Mouse (Mus musculus) heart, postnatal 25 days (tissue): Measurements from ENCODE around the gene Tnfaip8l3. TPM values are rescaled to one million over a fixed set of nuclear protein-coding genes. Genes with fewer than 3 reads are reported as not detected.
A peak's percentile ranks its signal among the peaks of the same experiment; 100 is the strongest.

Experiments
- DNase-seq: peaks from one replicate; pipeline ENCODE4 v3.0.0; 2022; ENCODE audit warnings: low spot score
- intact Hi-C: fragments of 180-260 bp; cut with DNase I; formaldehyde crosslinking; loops from one replicate; pipeline ENCODE4 v1.15.1; 2025
- total RNA-seq, 2 experiments: library from RNA; stranded (reverse); gene quantifications; 2 replicates each; pipeline ENCODE4 v1.2.3; 2021

Gene Tnfaip8l3
- total RNA-seq, result under 1 TPM; 0.18 to 0.28 TPM

DNA sequence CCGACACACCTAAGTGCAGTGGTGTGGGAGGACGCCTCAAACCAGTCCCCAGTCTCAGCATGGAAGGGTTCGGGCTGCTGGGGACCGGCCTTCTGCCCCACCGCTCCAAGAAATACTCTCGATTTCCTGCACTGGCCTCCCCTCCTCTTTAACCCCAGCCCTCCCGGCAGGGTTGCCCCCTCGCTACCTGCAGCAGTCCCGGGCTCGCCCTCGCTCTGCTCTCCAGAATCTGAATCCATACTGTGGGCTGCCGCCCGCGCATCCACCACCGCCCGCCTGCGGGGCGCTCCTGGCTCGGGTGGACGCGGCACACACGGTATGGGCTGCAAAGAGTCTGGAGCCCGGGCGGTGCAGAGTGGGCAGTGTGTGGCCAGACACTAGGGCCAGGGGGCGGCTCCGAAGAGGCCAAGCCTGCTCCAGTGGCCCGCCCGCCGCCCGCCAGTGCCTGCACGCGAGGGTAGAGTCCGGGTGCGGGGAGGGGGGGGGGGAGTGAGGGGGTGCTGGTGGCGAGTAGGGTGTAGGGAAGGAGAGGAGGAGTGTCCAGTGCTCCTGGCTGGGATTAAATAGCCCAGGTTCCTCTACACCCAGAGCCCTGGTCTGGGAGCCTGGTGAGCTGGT is at the start of gene Tnfaip8l3:
Tnfaip8l3 (minus strand) TSS at position 357 of the 618 bp plus-strand sequence.
- DNase-seq, result no peak
- intact Hi-C loops, result no loop called here

DNA sequence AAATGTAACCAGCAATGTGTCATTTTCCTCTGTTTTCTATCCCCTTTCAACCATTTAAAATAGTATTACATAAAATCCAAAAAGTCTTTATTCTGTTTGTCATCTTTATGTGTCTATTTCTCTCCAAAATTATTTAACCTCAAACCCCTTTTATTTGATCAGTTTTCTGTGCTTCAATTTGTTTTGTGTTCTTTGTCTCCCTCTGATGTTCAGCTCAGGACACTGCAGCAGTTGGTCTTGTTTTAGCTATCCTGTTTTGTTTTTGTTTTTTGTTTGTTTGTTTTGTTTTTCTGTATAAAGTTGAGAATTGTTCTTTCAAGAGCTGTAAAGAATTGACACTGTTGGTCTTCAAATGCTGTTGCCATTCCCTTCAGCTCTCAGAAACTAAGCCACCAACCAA is 44.5 kb upstream of the Tnfaip8l3 start:
- intact Hi-C loops, result loop anchor here (1.0 to 10.0 kb wide), 2 partner anchors 121 to 288 kb away; no protein-coding TSS in a partner anchor
- no peak for DNase-seq

DNA sequence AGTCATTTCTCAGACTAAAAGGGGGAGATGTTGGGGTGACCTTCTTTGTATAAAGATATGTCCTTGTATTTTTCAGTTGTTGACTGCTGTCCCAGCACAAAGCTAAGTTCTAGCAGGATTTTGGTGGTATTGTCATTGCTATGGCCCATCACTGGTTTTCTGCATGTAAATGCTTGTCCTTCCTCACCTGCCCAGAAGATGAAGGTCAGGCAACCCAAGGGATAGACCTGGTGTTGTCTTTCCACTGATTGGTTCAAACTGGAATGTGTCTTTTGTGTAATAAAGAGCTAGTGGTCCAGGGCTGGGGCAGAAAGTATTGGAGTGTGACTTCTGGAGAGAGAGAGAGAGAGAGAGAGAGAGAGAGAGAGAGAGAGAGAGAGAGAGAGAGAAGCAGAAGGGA is 30.4 kb upstream of the Tnfaip8l3 start:
- intact Hi-C loops, result no loop called here
- DNase-seq, result no peak

DNA sequence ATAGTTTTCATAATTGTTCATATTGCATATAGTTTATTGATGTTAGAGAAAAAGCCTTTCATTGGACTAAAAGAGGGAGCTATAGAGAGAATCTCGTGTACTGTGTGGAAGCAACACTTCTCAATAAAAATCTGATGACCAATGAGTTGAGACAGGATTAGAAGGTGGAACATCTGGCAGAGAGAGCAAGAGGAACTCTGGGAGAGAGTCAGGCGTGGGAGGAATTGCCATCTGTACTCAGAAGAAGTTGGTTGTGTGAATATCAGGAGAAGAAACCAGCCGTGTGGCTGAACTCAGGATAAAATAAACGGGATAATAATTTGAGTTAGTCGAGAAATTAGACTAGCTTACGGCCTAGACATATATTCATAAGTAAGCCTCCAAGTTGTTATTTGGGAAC is 28.9 kb upstream of the Tnfaip8l3 start:
- intact Hi-C loops, result no loop called here
- DNase-seq, result no peak

DNA sequence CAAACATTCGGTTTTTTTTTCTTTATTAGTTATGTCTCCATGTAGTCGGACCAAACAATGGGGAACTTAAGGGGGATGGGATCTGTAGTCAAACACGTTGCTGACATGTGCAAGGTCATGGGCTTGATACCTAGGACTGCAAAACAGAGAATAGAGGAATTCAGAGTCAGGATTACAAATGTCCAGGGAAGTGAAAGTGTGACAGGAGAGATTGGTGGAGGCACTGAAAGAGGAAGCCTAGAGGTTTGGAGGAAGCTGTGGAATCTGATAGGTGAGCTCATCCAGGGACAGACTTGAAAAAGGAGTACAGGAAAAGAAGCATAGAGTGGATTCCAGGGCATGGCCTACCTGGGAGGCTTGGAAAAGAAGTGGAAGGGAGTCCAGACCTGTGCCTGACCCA is 16.1 kb upstream of the Tnfaip8l3 start:
- no peak for DNase-seq
- intact Hi-C loops, result no loop called here

DNA sequence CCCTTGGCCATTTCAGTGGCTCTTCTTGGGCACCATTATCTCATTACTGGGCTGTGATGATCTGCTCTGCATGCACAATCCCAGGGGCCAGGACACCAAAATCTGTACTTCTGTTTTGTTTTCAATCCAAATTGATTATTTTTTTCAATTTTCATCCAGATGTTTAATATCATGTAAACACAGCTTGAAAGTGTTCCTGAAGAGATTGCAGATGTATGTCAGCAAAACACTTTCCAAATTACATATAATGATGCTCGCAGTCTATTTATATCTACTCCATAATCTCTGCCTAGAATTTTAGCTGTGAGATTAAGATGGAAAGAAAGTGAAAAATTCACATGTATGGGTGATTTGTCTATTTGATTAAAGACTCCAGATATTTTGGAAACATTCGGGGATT is 9.6 kb upstream of the Tnfaip8l3 start:
- intact Hi-C loops, result no loop called here

DNA sequence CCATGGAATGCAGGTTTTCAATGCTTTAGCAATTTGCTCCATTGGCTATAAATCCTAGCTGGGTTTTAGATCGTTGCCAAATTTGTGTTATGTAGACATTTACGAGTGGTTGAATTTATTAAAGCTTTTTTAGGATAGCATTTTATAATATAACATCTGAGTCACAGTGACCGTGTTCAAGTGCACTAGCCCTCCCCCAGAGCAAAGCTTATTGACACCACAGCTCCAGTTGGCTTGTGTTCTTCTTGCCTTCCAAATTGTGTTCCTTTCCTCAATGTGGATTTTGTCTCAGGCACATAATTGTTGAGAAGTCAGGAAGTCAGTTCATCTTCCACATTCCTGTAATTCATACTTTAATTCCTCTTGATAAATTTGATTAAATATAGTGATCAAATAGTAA is 6.7 kb upstream of the Tnfaip8l3 start:
- DNase-seq, result no peak
- intact Hi-C loops, result no loop called here

More for the DNA sequence above, 9.6 kb upstream of the Tnfaip8l3 start:
- DNase-seq, result no peak

DNA sequence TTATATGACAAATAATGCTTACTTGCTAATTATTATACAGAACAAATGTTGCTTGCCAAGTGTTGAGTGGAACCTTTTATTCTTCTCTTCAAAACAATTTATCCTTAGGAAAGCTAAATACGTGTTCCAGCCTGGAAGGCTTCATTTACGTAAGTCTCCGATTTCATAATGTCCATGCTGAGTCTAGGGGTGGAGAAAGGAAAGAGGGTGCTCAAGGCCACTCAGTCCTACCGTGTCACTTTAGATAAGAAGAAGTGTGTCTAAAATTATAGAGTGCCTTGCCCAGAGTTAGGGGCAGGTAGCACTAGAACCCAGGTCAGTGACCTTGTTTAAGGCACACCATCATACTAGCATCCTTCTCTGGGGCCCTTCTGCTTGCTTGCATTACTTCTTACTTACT is 5.5 kb upstream of the Tnfaip8l3 start:
- DNase-seq, result no peak
- intact Hi-C loops, result no loop called here

DNA sequence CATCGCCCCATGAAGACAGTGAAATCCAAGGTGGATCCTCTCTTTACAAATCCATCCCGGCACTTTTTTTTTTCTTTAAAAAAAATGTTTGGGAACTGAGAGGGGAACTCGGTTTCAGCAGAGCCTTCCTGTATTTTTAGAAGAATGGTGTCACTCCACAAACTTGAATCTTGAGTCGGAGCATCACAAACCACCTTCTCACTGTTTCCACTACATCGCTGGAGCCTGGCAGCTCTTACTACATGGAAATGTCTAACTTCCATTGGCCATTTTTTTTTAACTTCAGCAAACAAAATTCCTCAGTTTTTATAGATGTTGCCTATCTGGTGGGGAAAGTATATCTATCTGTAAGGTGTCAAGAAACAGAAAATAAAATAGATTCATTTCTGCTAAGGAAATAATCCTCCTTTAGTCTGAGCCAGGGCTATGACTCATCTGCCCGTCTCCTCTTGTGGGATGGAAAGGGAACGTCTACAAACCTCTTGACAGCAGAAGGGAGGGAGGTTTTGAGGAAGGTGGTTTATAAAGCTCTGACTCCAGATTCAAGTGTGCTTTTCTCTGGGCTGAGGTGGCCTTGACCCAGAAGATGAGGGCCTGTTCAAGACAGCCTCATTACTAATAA is 3.4 kb upstream of the Tnfaip8l3 start:
- no peak for DNase-seq
- intact Hi-C loops, result no loop called here

DNA sequence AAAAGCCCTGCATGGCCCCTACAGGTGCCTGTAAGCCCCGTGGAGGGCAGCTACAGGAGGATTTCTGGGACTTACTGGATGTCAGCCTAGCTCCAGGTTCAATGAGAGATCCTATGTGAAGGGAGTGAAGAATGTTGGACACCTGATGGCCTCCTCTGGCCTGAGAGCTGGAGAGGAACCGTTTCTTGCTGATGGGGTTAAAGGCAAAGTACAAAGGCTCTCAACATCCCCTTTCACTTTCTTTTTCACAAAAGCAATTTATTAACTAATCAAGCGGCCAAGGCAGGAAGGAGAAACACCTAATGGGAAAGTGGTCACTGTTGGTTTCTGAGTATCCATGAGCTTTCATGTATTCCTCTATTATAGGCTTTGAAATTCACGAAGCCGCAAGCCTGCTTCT is 1.0 kb upstream of the Tnfaip8l3 start:
- intact Hi-C loops, result no loop called here
- DNase-seq, result no peak

DNA sequence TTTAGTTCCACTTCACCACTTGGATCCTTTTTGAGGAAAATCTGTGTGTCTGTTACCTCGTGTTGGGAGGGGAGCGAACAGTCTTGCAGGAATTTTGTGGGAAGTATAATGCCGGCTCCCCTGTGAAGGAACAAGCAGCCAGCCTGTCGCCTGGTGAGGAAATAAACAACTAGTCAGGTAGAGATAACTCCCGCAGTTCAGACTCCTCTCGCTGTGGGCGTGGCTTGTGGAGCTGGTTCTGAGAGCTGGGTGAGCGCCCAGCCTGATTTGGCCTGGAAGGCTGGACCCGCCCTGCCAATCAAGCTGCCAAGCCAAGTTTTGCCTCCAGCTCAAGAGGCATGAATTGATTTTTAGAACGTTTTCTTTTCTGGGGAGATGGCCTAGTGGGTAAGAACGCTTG is 589 bp upstream of the Tnfaip8l3 start:
- intact Hi-C loops, result no loop called here
- DNase-seq, result peak; percentile 53

DNA sequence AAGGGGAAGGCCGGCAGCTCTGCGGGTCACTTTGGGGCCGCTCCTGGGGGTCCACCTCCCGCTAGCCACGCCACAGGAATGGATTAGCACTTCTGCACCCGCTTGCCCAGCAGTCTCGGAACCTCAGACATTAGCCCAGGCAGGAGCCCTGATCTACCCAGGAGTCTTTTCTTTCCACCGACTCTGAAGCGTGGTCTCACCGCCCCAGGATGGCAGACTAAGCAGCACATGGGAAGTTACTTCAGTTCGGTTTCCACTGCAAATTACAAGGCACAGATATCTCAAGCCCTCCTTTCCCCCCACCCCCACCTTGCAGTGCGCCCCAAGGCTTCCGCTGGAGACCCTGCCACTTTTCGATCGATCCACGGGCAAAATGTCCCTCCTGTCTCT is 551 bp downstream of the Tnfaip8l3 start:
- intact Hi-C loops, result no loop called here
- no peak for DNase-seq

DNA sequence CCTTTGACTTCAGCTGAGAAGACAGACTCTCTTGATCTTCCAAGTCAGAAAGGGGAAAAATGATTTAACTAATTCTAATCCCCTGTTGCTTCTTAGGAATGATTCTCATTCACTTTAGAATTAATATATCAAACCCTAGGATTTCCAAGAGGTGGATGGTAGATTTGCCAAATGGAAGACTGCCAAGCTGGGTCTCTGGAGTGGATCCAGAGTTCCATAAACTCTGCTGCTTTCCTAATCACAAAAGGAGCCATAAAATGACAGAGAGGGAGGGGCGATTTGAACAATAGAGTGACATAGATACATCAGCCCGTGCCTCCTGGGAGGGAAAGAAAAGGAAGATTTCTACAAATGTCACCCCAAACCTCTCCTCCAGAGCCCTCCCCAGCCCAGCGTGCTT is 3.4 kb downstream of the Tnfaip8l3 start:
- no peak for DNase-seq
- intact Hi-C loops, result no loop called here

DNA sequence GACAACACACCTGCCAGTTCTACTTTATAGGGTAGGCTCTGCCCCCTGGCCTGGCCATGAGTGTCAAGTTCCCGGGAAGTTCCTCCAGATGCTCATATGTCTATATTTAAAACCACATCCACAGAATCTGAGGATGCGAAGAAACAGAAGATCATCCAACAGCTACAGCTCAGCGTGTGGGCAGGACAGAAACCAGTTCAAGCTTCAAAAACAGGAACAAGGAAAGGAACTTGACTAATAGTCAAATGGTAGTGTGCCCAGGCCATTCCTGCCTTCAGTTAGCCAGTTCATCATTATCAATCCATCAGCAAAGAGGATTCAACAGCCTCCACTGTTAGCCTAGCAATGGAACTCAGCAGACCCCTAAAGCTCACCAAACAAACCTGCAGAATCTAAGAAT is 4.5 kb downstream of the Tnfaip8l3 start:
- no peak for DNase-seq
- intact Hi-C loops, result no loop called here

DNA sequence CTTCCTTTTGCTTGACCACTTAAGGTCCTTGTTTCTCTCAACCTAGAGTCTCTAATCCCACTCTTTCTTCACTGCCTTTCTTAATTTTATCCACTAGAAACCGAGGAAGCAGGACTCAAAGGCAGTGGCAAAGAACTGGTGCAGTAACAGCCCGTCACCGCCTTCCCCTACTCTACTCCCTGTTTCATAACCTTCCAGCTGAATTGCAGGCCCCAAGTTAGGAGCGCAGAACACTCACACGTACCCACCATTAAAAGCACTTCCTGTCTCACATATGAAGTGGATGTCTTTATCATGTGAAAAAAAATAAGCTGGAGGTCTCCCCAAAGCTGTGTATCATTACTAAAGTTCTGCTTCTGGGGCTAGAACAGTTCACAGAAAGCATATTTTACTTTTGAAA is 6.5 kb downstream of the Tnfaip8l3 start:
- no peak for DNase-seq
- intact Hi-C loops, result no loop called here

DNA sequence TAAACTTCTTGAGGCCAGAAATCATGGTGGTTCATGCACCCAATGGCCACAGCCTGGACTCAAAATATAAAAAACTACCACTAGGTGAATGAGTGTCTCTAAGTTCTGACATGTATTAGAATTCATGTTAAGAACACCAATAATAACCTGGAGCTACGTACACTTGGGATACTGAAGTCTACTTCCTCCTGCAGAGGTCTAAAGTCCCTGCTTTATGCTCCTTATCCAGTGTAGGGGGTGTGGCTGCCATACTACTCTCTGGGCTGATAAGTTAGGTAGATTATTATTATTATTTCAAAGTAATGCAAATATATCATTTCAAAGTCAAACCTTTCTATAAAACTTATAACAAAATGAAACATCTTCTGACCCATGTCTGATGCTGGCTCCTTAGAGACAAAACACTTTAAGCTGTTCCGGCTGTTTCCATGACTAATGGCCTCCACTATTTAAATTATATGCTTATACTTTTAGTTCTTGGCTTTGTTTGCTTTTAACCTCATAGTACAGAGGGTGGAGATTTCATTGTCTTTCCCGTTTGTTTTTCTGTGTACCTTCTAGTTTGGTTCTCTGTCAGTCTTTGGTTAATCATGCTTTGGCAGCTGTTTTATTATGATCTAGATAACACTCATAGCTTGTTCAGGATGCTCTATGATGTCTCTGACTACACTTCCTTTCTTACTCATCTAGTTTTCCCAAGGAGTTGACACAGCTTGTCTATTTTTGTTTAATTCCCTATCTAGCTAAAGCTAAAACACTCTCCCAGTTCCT is 16.7 kb downstream of the Tnfaip8l3 start:
- intact Hi-C loops, result no loop called here

DNA sequence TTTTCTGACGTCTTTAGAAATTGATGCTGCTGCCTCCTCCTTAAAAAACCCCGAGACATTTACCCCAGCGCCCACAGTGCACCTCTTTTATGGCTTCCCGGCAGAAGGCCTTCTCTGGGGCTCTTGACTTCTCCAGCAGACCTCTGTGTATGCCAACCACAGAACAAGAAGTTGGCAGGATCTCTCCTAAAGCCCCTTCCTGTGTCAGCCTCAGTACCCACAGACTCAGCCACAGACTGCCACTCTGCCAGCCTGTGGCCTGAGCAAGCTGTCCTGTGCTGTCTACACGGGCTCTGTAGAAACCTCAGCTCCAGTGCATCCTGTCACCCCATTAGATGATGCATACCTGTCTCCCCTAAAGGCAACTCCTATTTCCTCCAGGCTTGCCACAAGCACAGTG is 19.2 kb downstream of the Tnfaip8l3 start:
- DNase-seq, result no peak
- intact Hi-C loops, result no loop called here

More for the DNA sequence above, 16.7 kb downstream of the Tnfaip8l3 start:
- no peak for DNase-seq

DNA sequence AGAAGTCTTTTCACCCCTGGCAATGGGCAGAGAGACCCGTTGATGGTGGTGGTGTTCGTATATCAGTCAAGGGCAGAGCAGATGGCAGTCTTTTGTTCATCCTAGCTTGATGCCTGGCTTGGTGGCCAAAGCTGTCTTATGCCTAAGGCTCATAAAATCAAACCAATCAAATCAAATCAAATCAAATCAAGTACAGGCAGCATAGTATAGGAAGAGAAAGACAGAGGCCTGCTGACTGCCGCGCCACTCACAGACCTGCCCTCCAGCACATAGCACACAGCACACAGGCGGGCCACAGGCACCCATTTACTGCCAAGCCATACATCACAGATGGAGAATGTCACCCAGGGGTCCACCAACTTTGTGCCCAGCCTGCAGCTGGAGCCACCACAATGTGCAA is 25.1 kb downstream of the Tnfaip8l3 start:
- no peak for DNase-seq

DNA sequence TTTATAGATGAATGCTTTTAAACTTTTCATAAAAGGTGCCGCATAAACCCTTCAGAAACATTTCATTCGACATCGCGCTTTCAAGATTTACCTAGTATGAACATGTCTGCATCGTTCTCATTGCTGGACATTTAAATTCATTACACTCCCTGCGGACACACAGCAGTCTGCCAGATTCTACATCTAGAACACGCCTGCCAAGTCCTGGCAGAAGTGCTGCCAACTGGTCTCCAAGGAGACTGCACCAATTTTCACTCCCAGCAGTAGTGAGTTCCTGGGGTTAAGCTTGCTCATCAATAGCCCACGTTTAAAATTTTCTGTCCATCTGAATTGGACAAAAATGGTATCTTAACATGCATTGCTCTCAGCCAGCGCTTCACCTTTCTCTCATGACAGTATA is 30.5 kb downstream of the Tnfaip8l3 start:
- DNase-seq, result no peak

More for the DNA sequence above, 25.1 kb downstream of the Tnfaip8l3 start:
- intact Hi-C loops, result no loop called here

DNA sequence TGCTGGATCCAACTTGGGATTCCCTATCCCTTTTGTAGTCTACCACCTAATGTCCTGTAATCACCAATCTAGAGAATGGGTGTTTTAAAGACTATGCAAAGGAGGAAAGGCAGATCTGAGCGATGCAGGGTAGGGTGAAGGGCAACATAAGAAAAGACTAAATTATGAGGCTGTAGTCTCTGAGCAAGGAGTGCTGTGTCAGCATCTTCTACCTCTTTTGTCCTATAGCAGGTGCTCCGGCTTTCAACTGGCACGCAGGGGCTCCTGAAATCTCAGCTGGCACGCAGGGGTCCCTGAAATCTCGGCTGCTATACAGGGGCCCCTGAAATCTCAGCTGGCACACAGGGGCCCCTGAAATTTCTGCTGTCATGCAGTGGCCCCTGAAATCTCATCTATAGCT is 33.5 kb downstream of the Tnfaip8l3 start:
- intact Hi-C loops, result no loop called here
- DNase-seq, result no peak

More for the DNA sequence above, 30.5 kb downstream of the Tnfaip8l3 start:
- intact Hi-C loops, result no loop called here

DNA sequence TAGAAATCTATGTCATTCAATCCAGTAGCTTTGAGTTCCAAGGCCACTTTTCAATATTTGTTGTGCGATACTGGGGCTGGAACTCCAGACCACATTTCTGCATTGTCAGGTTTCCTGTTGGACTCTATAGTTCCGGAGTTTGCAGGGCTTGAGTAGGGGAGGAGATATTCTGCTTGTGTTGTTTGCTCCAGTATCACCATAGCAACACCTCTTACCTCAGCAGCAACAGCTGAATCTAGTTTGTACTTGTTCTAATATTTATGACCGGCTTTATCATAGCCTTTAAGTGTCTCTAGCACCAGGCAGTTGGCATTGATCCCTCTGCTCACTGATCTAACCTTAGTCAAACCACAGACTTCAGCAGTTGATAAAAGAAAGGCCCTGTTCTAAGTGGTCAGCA is 45.4 kb downstream of the Tnfaip8l3 start:
- intact Hi-C loops, result no loop called here
- no peak for DNase-seq
